Mouse (Mus musculus): ENCODE measurements around the gene Crisp2. TPM values are rescaled to one million over a fixed set of nuclear protein-coding genes. Genes with fewer than 3 reads are reported as not detected.

Gene Crisp2
- total and polyA plus RNA-seq, 2 experiments from 2014 or later = not detected

GRCm38 (mm10) chr17:40716273-40716672, 90.5 kb downstream of the Crisp2 start:
- no peak overlapping the region for H3K4me2 ChIP-seq (ENCODE audit: low read depth)
- H3K27me3 ChIP-seq (ENCODE audit: insufficient read depth, low read length) = no peaks in the 10 kb centered on the region
- no peak for DNase-seq
- no peak for TF ChIP-seq CTCF (IDR thresholded peaks at IDR 0.05; ENCODE audit: low read depth)
- ATAC-seq = no peak
- H3K27ac ChIP-seq (ENCODE audit: low read depth, low read length) = no peak overlapping the region
- no peaks in the 10 kb centered on the region for H3K4me1 ChIP-seq (ENCODE audit: insufficient read depth)
- no peak overlapping the region for H3K4me3 ChIP-seq (ENCODE audit: low read depth, low read length)
- no peaks in the 10 kb centered on the region for H3K36me3 ChIP-seq (ENCODE audit: insufficient read depth)
- no peak overlapping the region for H3K9ac ChIP-seq
- H3K9me3 ChIP-seq (ENCODE audit: low read length) = no peaks in the 10 kb centered on the region

Other genes with a start within 250 kb of the Crisp2 start
- gene Esp6, start 245.5 kb downstream of the Crisp2 start, total RNA-seq (2014; rRNA removed) = not detected in 2 replicates
- gene Esp6, start 245.5 kb downstream of the Crisp2 start, polyA plus RNA-seq (2015; fragmentation: Nextera tagmentation; extraction: Ambion mirVana) = not detected in 2 replicates
- not detected in 2 replicates for gene Esp4, start 208.4 kb downstream of the Crisp2 start, total RNA-seq (2014; rRNA removed)
- not detected in 2 replicates for gene Esp4, start 208.4 kb downstream of the Crisp2 start, polyA plus RNA-seq (2015; fragmentation: Nextera tagmentation; extraction: Ambion mirVana)
- not detected in 2 replicates for gene Esp3, start 174.9 kb downstream of the Crisp2 start, total RNA-seq (2014; rRNA removed)
- gene Esp3, start 174.9 kb downstream of the Crisp2 start, polyA plus RNA-seq (2015; fragmentation: Nextera tagmentation; extraction: Ambion mirVana) = not detected in 2 replicates
- not detected in 2 replicates for gene Esp1, start 79.9 kb downstream of the Crisp2 start, total RNA-seq (2014; rRNA removed)
- gene Esp1, start 79.9 kb downstream of the Crisp2 start, polyA plus RNA-seq (2015; fragmentation: Nextera tagmentation; extraction: Ambion mirVana) = not detected in 2 replicates
- not detected in 2 replicates for gene Rhag, start 4.1 kb upstream of the Crisp2 start, total RNA-seq (2014; rRNA removed)
- not detected in 2 replicates for gene Rhag, start 4.1 kb upstream of the Crisp2 start, polyA plus RNA-seq (2015; fragmentation: Nextera tagmentation; extraction: Ambion mirVana)
- gene 9130008F23Rik, start 73.6 kb upstream of the Crisp2 start, total RNA-seq (2014; rRNA removed) = 1.7 and 2.1 TPM in 2 replicates
- gene 9130008F23Rik, start 73.6 kb upstream of the Crisp2 start, polyA plus RNA-seq (2015; fragmentation: Nextera tagmentation; extraction: Ambion mirVana) = 0.47 and 0.52 TPM in 2 replicates
- gene Glyatl3, start 107.3 kb upstream of the Crisp2 start, total RNA-seq (2014; rRNA removed) = not detected in 2 replicates
- gene Glyatl3, start 107.3 kb upstream of the Crisp2 start, polyA plus RNA-seq (2015; fragmentation: Nextera tagmentation; extraction: Ambion mirVana) = not detected in 2 replicates
- 15.5 and 18.6 TPM in 2 replicates for gene Mut, start 127.7 kb upstream of the Crisp2 start, total RNA-seq (2014; rRNA removed)
- gene Mut, start 127.7 kb upstream of the Crisp2 start, polyA plus RNA-seq (2015; fragmentation: Nextera tagmentation; extraction: Ambion mirVana) = 13.8 and 17.8 TPM in 2 replicates
- 6.9 and 7.6 TPM in 2 replicates for gene Cenpq, start 128.0 kb upstream of the Crisp2 start, total RNA-seq (2014; rRNA removed)
- gene Cenpq, start 128.0 kb upstream of the Crisp2 start, polyA plus RNA-seq (2015; fragmentation: Nextera tagmentation; extraction: Ambion mirVana) = 10.7 and 11.8 TPM in 2 replicates